Mouse (Mus musculus) forebrain, postnatal 0 days (tissue): Measurements from ENCODE around the gene Abhd2. TPM values are rescaled to one million over a fixed set of nuclear protein-coding genes. Genes with fewer than 3 reads are reported as not detected.

ENCODE experiments used
- ATAC-seq: fragments of 200-750 bp; cut with Nextera tagmentation; 2 replicates; pipeline ENCODE4 v1.8.0; 2017; ENCODE audit warnings: mild to moderate bottlenecking, moderate library complexity
- DNase-seq: peaks from one replicate; pipeline ENCODE4 v3.0.0-alpha.2; 2015
- H3K27ac ChIP-seq: fragments of 300-500 bp; sonication (generic); 2 replicates; pipeline ENCODE4 v1.5.1; 2014; ENCODE audit warnings: low read depth, mild to moderate bottlenecking, antibody characterized with exemption, low read length, moderate library complexity, mixed read lengths
- H3K27me3 ChIP-seq: fragments of 300-500 bp; sonication (generic); 2 replicates; pipeline ENCODE4 v1.6.1; 2014; ENCODE audit warnings: mild to moderate bottlenecking, low read length, mixed read lengths; ENCODE audit not compliant: insufficient read depth
- H3K36me3 ChIP-seq: fragments of 300-500 bp; sonication (generic); 2 replicates; pipeline ENCODE4 v1.6.1; 2014; ENCODE audit warnings: mild to moderate bottlenecking, moderate library complexity; ENCODE audit not compliant: insufficient read depth
- H3K4me1 ChIP-seq: fragments of 300-500 bp; sonication (generic); 2 replicates; pipeline ENCODE4 v1.6.1; 2014; ENCODE audit warnings: antibody characterized with exemption; ENCODE audit not compliant: insufficient read depth
- H3K4me2 ChIP-seq: fragments of 300-500 bp; sonication (generic); 2 replicates; pipeline ENCODE4 v1.6.1; 2014; ENCODE audit warnings: low read depth, mild to moderate bottlenecking, moderate library complexity
- H3K4me3 ChIP-seq: fragments of 300-500 bp; sonication (generic); 2 replicates; pipeline ENCODE4 v1.5.1; 2014; ENCODE audit warnings: low read depth, low read length, mixed read lengths
- H3K9ac ChIP-seq: fragments of 300-500 bp; sonication (generic); 2 replicates; pipeline ENCODE4 v1.6.1; 2014; ENCODE audit warnings: mild to moderate bottlenecking
- H3K9me3 ChIP-seq: fragments of 300-500 bp; sonication (generic); 2 replicates; pipeline ENCODE4 v1.6.1; 2016; ENCODE audit warnings: low read length
- CTCF ChIP-seq: sonication (generic); IDR thresholded peaks from 2 replicates; pipeline ENCODE4 v1.5.1; 2016; ENCODE audit warnings: antibody characterized with exemption, control low read depth, low read depth
- WGBS: fragments of 180-500 bp; shearing (Covaris S2); extraction: QIAGEN DNeasy Blood & Tissue Kit; methylation state at CpG from one replicate; pipeline ENCODE4 v1.1.7; 2014; 5-methylcytosine and 5-hydroxymethylcytosine counted together
- polyA plus RNA-seq: library from polyadenylated mRNA; unstranded; fragments of >200 nt; fragmentation: Nextera tagmentation; extraction: Ambion mirVana; gene quantifications from 2 replicates; pipeline ENCODE4 v1.2.1, GENCODE M21; 2015
- total RNA-seq: library from RNA; depleted of rRNA; stranded (reverse); fragments of >200 nt; gene quantifications from 2 replicates; pipeline ENCODE4 v1.2.3, GENCODE M21; 2014

The Abhd2 gene
- total and polyA plus RNA-seq, 2 experiments from 2014 or later: 26.0 to 88.0 TPM

- WGBS: 82% methylated on average over 5 of the region's 5 CpGs
- Histone ChIP-seq H3K36me3 (peaks cover 66% of the 10 kb centered on the region), H3K27me3 (no peaks in the 10 kb centered on the region), H3K4me1 (no peaks in the 10 kb centered on the region), H3K4me3 (no peak overlapping the region), H3K9me3 (no peaks in the 10 kb centered on the region), H3K4me2 (no peak overlapping the region), H3K9ac (no peak overlapping the region), H3K27ac (no peak overlapping the region)
- DNase-seq (no peak), ATAC-seq (no peak)
- TF ChIP-seq CTCF: no peak
These were observed 55.8 kb downstream of the Abhd2 start for GRCm38 (mm10) chr7:79328769-79329168.

DNA sequence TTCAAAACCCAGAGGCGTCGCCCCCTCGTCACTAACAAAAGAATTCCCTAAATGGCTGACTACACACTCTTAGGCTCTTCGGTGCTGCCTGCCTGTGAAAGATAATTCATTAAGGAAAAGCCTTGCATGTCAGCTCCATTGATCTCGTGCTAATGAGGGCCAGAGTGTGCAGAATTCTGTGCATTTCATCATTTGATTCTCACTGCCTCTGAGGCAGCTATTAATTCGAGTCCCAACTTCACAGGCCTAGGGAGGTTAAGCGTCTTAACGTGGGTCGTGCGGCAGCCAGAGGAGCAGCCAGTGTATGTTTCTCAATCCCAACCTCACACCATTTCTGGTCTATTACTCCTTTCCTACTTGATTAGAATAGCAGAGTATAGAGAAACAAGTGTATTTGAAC, 58.2 kb downstream of the Abhd2 start:
- no peaks in the 10 kb centered on the region for H3K4me1 ChIP-seq
- H3K36me3 ChIP-seq: peaks cover 47% of the 10 kb centered on the region
- no peak overlapping the region for H3K27ac ChIP-seq
- no peaks in the 10 kb centered on the region for H3K27me3 ChIP-seq
- DNase-seq: no peak
- ATAC-seq: no peak
- no peak overlapping the region for H3K9ac ChIP-seq
- no peak overlapping the region for H3K4me2 ChIP-seq
- WGBS: 17% methylated on average over 10 of the region's 10 CpGs
- H3K9me3 ChIP-seq: no peaks in the 10 kb centered on the region
- TF ChIP-seq CTCF: no peak
- H3K4me3 ChIP-seq: no peak overlapping the region

DNA sequence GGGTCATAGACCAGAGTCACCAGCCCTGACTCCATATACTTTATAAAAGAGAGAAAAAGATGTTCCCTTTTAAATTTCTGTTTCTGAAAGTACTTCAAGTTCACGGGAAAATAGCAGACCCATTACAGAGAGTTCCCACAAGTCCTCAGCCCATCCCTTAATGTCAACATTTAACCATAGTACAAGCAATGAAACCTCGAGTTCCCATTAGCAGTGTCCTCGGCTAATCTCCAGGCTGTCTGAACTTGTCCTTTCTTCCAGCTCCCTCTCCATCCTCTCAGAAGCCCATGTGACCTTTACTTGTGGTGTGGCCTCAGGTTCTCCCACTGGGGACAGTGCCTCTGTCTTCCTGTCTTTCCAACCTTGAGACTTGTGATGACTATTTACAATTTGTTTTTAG, 60.4 kb downstream of the Abhd2 start:
- no peak for ATAC-seq
- H3K36me3 ChIP-seq: peaks cover 30% of the 10 kb centered on the region
- no peaks in the 10 kb centered on the region for H3K27me3 ChIP-seq

DNA sequence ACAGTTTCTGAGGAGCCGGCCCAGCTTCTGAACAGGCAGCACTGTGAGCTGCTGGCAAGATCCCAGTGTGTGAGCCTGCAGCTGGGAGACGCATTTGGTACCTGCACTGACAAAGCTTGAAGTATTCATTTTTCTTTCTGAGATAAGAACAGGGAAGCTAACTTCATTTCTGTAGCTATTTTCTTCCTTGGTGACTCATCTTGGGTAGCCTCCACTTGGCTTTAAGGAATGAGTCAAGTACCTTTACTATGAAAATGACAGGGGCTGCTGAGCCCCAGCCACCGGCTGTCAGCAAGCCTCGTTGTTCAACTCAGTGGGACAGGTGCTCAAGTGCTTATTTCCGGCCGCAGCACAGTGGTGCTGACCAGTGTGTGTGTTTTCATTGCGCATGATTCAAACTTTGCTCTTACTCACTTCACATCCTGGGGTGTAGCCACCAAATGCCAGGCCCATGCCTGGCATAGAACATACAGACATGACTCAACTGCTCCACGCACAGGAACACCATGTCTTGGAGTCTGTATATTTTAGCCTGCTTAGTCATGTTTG, 63.4 kb downstream of the Abhd2 start:
- Histone ChIP-seq H3K4me2 (no peak overlapping the region), H3K9me3 (no peaks in the 10 kb centered on the region), H3K9ac (no peak overlapping the region), H3K27ac (no peak overlapping the region), H3K36me3 (peaks cover 5% of the 10 kb centered on the region; the same call in 1 of the 2 replicates), H3K4me1 (no peaks in the 10 kb centered on the region), H3K4me3 (no peak overlapping the region), H3K27me3 (no peaks in the 10 kb centered on the region)
- WGBS: 86% methylated on average over 8 of the region's 8 CpGs
- TF ChIP-seq CTCF: no peak
- ATAC-seq (no peak), DNase-seq (no peak)

More for the DNA sequence above, 60.4 kb downstream of the Abhd2 start:
- TF ChIP-seq CTCF: no peak
- DNase-seq: no peak
- Histone ChIP-seq H3K9me3 (no peaks in the 10 kb centered on the region), H3K4me2 (no peak overlapping the region), H3K27ac (no peak overlapping the region), H3K4me3 (no peak overlapping the region), H3K9ac (no peak overlapping the region), H3K4me1 (no peaks in the 10 kb centered on the region)
- 75% methylated on average over 3 of the region's 3 CpGs for WGBS

- peak; percentile 69 for TF ChIP-seq CTCF
- H3K4me2 ChIP-seq: no peak overlapping the region
- no peaks in the 10 kb centered on the region for H3K4me1 ChIP-seq
- ATAC-seq (no peak), DNase-seq (peak; percentile 58)
- no peak overlapping the region for H3K9ac ChIP-seq
- no peaks in the 10 kb centered on the region for H3K9me3 ChIP-seq
- H3K4me3 ChIP-seq: no peak overlapping the region
- no peaks in the 10 kb centered on the region for H3K27me3 ChIP-seq
- 52% methylated on average over 4 of the region's 4 CpGs for WGBS
- H3K36me3 ChIP-seq: peaks cover 26% of the 10 kb centered on the region
- no peak overlapping the region for H3K27ac ChIP-seq
These were observed 72.9 kb downstream of the Abhd2 start for GRCm38 (mm10) chr7:79345902-79346301.

- no peak for ATAC-seq
- WGBS: 78% methylated on average over 8 of the region's 8 CpGs
- H3K4me1 ChIP-seq: no peaks in the 10 kb centered on the region
- H3K27ac ChIP-seq: no peak overlapping the region
- H3K9ac ChIP-seq: no peak overlapping the region
- H3K36me3 ChIP-seq: peaks cover 33% of the 10 kb centered on the region
- DNase-seq: no peak
- no peaks in the 10 kb centered on the region for H3K9me3 ChIP-seq
- no peak overlapping the region for H3K4me2 ChIP-seq
- H3K27me3 ChIP-seq: no peaks in the 10 kb centered on the region
- TF ChIP-seq CTCF: no peak
- H3K4me3 ChIP-seq: no peak overlapping the region
These were observed 73.6 kb downstream of the Abhd2 start for GRCm38 (mm10) chr7:79346555-79347075.

GRCm38 (mm10) chr7:79347108-79347813, 74.3 kb downstream of the Abhd2 start:
- 0 out of 2 replicates have a peak, but pooled peaks have one; percentile 18 for TF ChIP-seq CTCF
- Histone ChIP-seq H3K4me1 (no peaks in the 10 kb centered on the region), H3K9ac (no peak overlapping the region), H3K4me3 (no peak overlapping the region), H3K36me3 (peaks cover 39% of the 10 kb centered on the region), H3K27me3 (no peaks in the 10 kb centered on the region), H3K27ac (no peak overlapping the region), H3K9me3 (no peaks in the 10 kb centered on the region), H3K4me2 (no peak overlapping the region)
- WGBS: 76% methylated on average over 13 of the region's 13 CpGs
- peak; percentile 28; the same call in 1 of the 2 replicates for ATAC-seq
- DNase-seq: no peak
